Mouse (Mus musculus) CD4-positive, CD25-positive, alpha-beta regulatory T cell, adult 4 months (primary cell): ENCODE data around the gene Dmwd. TPM values are rescaled to one million over a fixed set of nuclear protein-coding genes. Genes with fewer than 3 reads are reported as not detected.
A peak's percentile ranks its signal among the peaks of the same experiment; 100 is the strongest.

Experiments
- ATAC-seq: one replicate; pipeline ENCODE4 v1.8.0; 2017
- polyA plus RNA-seq, 2 experiments: library from polyadenylated mRNA; unstranded; fragments of 100-300 nt; shearing (Covaris generic); gene quantifications; one replicate each; pipeline ENCODE4 v1.2.1; 2017

Dmwd gene
- polyA plus RNA-seq, 2 experiments from 2014 or later, result not detected

GRCm38 (mm10) chr7:19095751-19096110 is 19.7 kb downstream of the Dmwd start:
- ATAC-seq, result no peak

DNA sequence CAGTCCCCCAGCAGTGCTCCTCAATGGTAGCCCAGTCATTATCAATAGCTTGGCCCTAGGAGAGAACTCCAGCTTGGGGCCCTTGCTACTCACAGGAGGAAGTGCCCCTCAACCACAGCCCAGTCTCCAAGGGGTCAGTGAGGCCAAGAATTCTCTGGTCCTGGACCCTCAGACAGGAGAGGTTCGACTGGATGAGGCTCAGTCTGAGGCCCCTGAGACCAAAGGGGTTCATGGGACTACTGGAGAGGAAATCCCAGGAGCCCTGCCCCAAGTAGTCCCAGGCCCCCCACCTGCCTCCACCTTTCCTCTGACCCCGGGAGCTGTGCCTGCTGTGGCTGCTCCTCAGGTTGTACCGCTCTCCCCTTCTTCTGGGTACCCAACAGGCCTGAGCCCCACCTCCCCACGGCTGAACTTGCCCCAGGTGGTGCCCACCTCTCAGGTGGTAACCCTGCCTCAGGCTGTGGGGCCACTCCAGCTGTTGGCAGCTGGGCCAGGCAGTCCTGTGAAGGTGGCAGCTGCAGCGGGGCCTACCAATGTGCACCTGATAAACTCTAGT is 20.5 kb downstream of the Dmwd start:
- no peak for ATAC-seq

DNA sequence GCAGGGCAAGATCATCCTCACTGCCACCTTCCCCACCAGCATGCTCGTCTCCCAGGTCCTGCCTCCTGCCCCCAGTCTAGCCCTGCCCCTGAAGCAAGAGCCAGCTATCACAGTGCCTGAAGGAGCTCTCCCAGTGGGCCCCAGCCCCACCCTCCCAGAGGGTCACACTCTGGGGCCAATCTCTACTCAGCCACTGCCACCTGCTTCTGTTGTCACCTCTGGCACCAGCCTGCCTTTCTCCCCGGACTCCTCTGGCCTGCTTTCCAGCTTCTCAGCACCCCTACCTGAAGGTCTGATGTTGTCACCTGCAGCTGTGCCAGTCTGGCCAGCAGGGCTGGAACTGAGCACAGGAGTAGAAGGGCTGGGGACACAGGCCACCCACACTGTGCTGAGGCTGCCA is 21.2 kb downstream of the Dmwd start:
- ATAC-seq, result no peak

DNA sequence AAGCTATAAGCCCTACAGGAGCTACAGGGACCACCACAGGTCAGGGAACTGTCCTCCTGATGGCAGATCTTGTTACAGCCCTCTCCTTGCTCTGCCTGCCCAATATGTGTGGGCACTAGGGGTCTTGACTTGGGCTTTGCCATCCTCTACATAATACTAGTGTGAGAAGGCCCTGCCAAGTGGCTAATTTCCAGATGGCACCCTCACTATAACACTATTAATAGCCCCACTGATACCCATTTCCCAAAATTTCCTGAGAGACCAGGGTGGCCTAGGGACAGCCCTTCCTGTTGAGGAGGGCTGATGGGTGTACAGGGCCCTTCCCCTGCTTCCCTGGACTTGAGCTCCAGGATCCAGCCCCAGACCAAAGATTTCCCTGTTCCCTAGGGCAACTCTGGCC is 21.8 kb downstream of the Dmwd start:
- no peak for ATAC-seq

DNA sequence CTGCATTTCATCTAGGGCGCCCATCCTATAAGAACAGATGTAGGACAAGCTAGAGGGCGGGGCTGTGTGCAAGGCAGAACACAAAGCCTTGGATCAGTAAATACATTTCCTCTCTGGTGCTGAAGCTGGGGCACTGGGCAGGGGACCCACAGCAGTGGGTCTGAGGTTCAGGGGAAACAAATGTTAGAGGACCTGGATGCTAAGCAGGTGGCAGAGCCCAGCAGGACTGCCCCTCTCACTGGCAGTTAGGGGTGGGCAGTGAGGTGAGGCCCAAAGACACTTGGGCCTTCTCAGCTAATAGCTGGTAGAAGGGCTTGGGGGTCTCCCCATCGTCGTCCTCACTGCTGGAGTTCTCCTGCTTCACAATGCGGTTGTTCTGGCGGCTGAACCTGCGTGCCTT is 22.8 kb downstream of the Dmwd start:
- no peak for ATAC-seq

DNA sequence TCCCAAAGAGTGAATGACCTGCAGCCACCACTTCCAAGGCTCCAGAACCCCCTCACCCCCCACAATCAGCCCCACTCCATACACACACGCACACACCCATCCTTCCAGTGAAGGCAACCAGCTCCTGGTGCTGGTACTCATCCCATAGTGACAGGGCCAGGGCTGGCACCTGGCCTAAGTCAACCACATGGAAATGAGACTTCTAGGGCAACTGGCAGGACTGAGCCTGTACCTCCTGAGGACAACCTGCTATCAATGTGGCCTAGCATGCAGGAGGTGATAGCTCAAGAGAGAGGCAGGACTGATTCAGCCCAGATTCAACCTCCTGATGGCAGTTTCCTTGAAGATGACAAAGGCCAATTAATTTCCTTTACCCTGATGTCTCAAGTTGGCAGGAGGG is 24.3 kb downstream of the Dmwd start:
- ATAC-seq, result no peak

- ATAC-seq, result no peak
Measured at GRCm38 (mm10) chr7:19103741-19104140, 27.7 kb downstream of the Dmwd start.

- ATAC-seq, result no peak
Measured at GRCm38 (mm10) chr7:19104486-19104885, 28.5 kb downstream of the Dmwd start.

DNA sequence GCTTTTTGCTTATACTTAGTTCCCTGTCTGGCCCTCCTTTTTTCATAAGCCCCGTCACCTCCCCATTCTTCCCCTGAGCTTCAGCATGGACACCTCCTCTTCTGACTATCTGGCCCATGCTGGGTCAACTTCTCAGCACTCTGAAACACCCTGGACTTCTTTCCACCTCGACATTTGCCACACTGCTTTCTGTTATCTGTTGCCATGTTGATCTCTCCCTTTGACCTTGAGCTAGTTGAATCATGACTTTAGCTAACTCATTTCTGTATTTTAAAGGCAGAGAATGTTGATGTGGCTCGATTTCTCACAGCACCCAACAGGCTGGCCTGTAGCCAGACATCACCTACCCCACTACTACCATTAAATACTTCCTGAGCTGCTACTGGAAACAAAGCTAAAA is 31.4 kb downstream of the Dmwd start:
- no peak for ATAC-seq

- no peak for ATAC-seq
Measured at GRCm38 (mm10) chr7:19109565-19109964, 33.5 kb downstream of the Dmwd start.

DNA sequence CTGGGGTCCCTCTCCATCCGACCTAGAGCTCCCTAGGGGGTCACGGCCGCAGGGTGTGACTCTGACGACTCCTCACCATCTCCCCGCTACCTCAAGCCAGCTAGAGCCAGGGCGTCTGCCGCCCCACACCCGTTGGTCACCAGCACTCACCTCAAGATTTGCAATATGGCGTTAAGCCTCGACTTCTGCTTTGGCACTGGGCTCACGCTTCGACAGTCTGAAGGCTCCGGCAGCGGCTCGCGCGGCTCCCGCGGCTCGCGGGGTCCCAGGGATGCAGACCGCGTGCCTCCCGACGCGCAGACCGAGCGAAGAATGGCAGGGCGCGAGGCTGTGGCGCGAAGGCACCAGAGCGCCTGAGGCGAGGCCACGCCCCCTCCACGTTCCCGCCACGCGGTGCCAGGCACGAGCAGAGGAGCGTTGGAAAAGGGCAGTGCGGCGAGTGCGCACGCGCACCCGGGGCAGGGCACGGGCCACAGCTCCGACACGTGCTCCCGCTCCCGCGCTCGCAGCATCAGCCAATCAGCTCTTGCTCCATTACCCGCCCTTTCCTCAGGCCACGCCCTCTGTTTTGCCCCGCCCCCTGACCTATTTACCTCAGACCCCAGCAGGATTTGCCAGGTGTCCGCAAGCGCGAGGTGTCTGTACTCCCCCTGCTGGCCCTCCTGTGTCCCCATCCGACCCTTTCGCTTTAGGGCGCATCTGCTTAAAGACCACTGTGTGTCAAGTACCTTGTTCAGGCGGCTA is 42.2 kb downstream of the Dmwd start, which contains the start of gene Gm4969:
Gm4969 (minus strand) TSS at position 341 of the 744 bp plus-strand sequence.
- no peak for ATAC-seq

GRCm38 (mm10) chr7:19119083-19119482 is 43.1 kb downstream of the Dmwd start:
- ATAC-seq, result no peak

DNA sequence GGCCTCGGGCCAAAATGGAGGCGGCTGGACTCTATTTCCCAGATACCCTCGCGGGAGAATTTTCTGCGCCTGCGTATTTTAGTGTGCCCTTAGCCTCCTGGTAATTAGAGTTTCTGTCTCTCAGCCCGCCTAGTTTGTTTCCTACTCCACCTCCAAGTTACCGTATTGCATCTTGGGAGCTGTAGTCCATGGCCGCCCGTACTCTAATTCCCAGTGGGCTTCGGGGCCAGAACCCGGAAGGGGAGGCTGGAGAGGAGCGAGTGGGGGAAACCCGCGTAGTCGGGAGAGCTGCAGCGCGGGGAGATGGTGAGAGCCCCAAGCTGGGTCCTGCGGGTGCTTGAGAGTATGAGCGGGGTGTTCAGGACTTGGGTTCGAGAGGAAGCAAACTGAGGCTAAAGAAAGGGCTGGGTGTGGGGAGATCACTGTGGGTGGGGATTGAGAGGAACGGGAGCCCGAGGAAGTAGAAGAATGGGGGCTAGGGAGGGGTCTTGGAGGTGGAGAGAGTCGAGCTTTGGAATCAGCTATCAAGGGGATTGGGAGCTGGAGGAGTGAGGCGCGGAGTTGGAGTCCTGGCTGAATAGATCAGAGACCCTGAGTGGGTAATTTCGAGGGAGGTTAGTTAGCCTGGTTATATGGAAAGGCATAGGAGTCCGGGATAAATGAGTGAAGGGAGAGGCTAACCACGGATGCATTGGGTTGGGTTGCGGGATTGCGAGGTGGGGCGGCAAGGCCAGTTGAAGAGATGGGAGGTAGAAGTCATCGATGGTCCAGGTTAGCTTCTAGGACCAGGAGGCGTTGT is 43.8 kb downstream of the Dmwd start, which contains the start of gene Fbxo46:
Fbxo46 (plus strand) TSS at position 229 of the 799 bp plus-strand sequence.
- ATAC-seq, result peak; percentile 100

DNA sequence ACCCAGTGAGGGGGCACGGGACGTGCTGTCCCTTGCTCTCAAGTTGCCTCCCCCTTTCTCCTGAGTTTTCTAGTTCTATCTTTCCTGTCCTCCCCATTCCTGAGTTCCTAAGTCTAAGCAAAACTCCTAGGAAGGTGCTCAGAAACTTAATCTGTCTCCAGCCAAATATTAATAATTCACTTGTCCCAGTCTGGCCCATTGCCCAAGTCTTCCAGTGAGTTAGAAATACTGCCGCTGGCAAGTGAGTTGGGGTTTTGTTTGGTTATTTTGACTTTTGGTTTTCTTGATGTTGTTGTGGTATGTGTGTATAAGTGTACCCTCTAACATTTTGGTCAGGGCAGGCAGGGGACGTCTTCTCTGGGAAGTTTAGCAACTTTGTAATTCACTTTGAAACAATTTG is 45.7 kb downstream of the Dmwd start:
- ATAC-seq, result no peak

DNA sequence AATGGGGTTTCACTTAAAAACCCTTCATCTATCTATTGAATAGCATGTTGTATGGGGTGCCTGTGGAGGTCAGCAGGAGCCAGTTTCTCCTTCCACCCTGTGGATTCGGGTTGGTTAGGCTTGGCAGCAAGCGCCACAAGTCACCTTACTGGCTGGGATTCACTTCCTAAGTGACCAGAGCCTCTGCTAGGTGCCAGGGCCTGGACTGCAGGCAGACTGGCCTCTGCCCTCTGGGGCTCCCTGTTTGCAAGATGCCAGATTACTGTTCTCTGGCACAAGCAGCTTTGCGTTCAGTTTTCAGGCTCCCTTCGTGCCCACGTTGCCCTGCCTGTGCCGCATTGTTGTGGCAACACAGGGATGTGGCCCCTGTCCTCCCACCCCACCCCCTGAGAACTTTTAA is 48.7 kb downstream of the Dmwd start:
- no peak for ATAC-seq

DNA sequence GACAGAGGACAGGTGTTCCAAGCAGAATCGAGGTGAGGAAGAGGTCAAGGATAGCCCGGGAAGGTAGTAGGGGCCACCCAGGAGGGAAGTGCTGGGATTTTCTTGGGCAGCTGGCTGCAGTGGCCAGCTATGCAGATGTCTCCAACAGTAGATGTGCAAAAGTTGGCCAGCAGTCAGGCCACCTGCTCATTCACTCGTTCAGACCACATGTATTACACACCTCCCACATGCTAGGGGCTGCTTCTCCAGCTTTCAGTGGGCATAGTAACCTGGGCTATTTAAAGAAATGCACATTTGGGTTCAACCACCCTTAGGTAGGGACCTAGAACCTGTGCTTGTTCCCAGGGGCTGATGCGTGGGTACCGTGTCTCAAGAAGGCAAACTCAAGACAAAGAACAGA is 51.7 kb downstream of the Dmwd start:
- ATAC-seq, result no peak

- peak; percentile 34 for ATAC-seq
Measured at GRCm38 (mm10) chr7:19129396-19129795, 53.4 kb downstream of the Dmwd start.

GRCm38 (mm10) chr7:19130657-19131056 is 54.6 kb downstream of the Dmwd start:
- ATAC-seq, result no peak

- ATAC-seq, result peak; percentile 94
Measured at GRCm38 (mm10) chr7:19131324-19131848, 55.4 kb downstream of the Dmwd start.
